Mouse (Mus musculus): ENCODE measurements around the gene Ndufaf1. TPM values are rescaled to one million over a fixed set of nuclear protein-coding genes. Genes with fewer than 3 reads are reported as not detected.

The Ndufaf1 gene
- polyA plus RNA-seq, 1 experiment from 2014 or later, result 43.4 TPM

Other genes with a start within 250 kb of the Ndufaf1 start
- 5.2 TPM in 2 replicates for gene Ino80, start 185.1 kb downstream of the Ndufaf1 start, polyA plus RNA-seq (2014; fragmentation: Nextera tagmentation; extraction: Ambion mirVana)
- gene Exd1, start 115.2 kb downstream of the Ndufaf1 start, polyA plus RNA-seq (2014; fragmentation: Nextera tagmentation; extraction: Ambion mirVana), result 0.29 and 0.43 TPM in 2 replicates
- 60.7 and 65.5 TPM in 2 replicates for gene Chp1, start 115.1 kb downstream of the Ndufaf1 start, polyA plus RNA-seq (2014; fragmentation: Nextera tagmentation; extraction: Ambion mirVana)
- gene Nusap1, start 44.5 kb downstream of the Ndufaf1 start, polyA plus RNA-seq (2014; fragmentation: Nextera tagmentation; extraction: Ambion mirVana), result 90.4 and 94.3 TPM in 2 replicates
- 33.0 and 35.6 TPM in 2 replicates for gene Oip5, start 44.4 kb downstream of the Ndufaf1 start, polyA plus RNA-seq (2014; fragmentation: Nextera tagmentation; extraction: Ambion mirVana)
- 46.1 and 48.0 TPM in 2 replicates for gene Rtf1, start 12.2 kb upstream of the Ndufaf1 start, polyA plus RNA-seq (2014; fragmentation: Nextera tagmentation; extraction: Ambion mirVana)
- 0.64 and 0.81 TPM in 2 replicates for gene Itpka, start 79.5 kb upstream of the Ndufaf1 start, polyA plus RNA-seq (2014; fragmentation: Nextera tagmentation; extraction: Ambion mirVana)
- gene Ltk, start 97.6 kb upstream of the Ndufaf1 start, polyA plus RNA-seq (2014; fragmentation: Nextera tagmentation; extraction: Ambion mirVana), result not detected in 2 replicates
- 26.3 and 30.7 TPM in 2 replicates for gene Rpap1, start 124.7 kb upstream of the Ndufaf1 start, polyA plus RNA-seq (2014; fragmentation: Nextera tagmentation; extraction: Ambion mirVana)
- 27.0 and 30.1 TPM in 2 replicates for gene Tyro3, start 134.9 kb upstream of the Ndufaf1 start, polyA plus RNA-seq (2014; fragmentation: Nextera tagmentation; extraction: Ambion mirVana)
- gene Mga, start 234.4 kb upstream of the Ndufaf1 start, polyA plus RNA-seq (2014; fragmentation: Nextera tagmentation; extraction: Ambion mirVana), result 33.1 and 36.0 TPM in 2 replicates